Mouse (Mus musculus) spleen, adult 2 months (tissue): ENCODE data around the gene Esr1.

Source experiments
- CTCF ChIP-seq: fragments of 200-500 bp; IDR thresholded peaks from 2 replicates; pipeline ENCODE4 v1.5.1; 2011; ENCODE audit warnings: mild to moderate bottlenecking, inconsistent platforms; ENCODE audit not compliant: insufficient read depth, insufficient read length, insufficient replicate concordance; ENCODE audit errors: extremely low read depth
- POLR2A ChIP-seq: fragments of 200-500 bp; IDR thresholded peaks from 2 replicates; pipeline ENCODE4 v1.6.1; 2011; ENCODE audit warnings: low read depth, low read length, inconsistent platforms

GRCm38 (mm10) chr10:4977374-4977773 lies 366.0 kb downstream of the Esr1 start:
- TF ChIP-seq CTCF (no peak), POLR2A (no peak)
